Mouse (Mus musculus) heart, postnatal 25 days (tissue): ENCODE measurements around the gene Cyb561d2. TPM values are rescaled to one million over a fixed set of nuclear protein-coding genes. Genes with fewer than 3 reads are reported as not detected.
"Not testable (repeated sequence)": the region's sequence is repeated elsewhere in the genome, so short reads cannot be mapped to it uniquely, and the experiment has no call there.

Experiments
- DNase-seq: peaks from one replicate; pipeline ENCODE4 v3.0.0; 2022; ENCODE audit warnings: low spot score
- intact Hi-C: fragments of 180-260 bp; cut with DNase I; formaldehyde crosslinking; loops from one replicate; pipeline ENCODE4 v1.15.1; 2025
- total RNA-seq, 2 experiments: library from RNA; stranded (reverse); gene quantifications; 2 replicates each; pipeline ENCODE4 v1.2.3; 2021

Gene Cyb561d2
- total RNA-seq = 1 to 10 TPM; 3.1 to 3.5 TPM

DNA sequence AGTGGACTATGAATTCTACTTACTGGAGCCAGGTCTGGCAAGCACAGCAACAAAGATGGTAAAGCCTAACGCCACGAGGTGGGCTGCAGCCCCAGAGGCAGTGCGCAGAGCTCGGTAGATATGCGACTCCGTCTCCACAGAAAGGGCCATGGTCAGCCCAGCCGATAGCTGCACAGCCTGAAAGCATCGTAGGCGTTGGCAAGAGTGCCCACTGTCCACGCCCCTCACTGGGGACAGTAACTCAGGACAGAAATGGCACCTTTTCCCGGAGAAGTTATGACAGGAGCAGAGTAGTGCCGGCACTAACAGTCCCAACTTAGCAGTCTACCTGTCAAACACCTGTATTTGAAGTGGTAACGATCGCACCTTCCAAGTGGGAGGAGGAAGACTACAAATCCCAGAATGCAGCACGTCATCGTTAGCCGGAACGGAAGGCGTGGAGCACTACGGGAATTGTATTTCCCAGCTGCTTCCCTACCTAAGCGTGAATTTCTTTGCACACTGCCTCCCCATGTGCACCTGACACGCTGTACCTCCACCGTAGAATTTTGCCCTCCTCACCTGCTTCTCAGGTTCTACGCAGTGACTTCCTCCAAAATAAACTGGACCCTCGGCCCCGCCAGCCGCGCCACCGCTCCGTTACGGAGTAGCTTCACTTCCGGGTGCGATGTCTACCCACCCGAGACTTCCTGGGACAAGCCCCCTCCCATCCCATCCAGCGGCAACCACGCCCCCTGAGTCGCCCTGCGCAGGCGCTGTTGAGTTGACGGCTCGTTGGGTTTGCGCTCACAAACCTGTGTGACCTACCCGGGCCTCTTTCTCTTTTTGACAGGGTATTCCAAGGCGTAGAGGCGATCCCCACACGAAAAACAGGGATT lies at the start of gene Cyb561d2, which contains the start of gene Nprl2:
TSS of gene Cyb561d2 (minus strand) at position 720 of the 878 bp plus-strand sequence.
TSS of gene Nprl2 (plus strand) at position 753 of the 878 bp plus-strand sequence.
- DNase-seq = peak; percentile 91
- intact Hi-C loops = no loop called here

DNA sequence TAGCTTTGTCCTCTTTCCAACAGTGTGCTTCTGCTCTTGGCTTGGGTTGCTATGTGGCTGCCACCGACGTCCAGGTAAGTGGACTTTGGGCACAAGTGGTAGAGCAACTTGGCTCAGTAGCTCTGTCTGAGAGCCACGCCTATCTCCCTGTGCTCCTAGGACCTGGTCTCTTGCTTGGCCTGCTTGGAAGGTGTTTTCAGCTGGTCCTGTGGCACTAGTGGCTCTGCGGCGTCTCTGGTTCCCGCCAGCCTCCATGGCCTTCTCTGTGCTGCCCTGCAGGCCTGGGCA lies 48.7 kb upstream of the Cyb561d2 start:
- intact Hi-C loops = no loop called here
- DNase-seq = no peak

DNA sequence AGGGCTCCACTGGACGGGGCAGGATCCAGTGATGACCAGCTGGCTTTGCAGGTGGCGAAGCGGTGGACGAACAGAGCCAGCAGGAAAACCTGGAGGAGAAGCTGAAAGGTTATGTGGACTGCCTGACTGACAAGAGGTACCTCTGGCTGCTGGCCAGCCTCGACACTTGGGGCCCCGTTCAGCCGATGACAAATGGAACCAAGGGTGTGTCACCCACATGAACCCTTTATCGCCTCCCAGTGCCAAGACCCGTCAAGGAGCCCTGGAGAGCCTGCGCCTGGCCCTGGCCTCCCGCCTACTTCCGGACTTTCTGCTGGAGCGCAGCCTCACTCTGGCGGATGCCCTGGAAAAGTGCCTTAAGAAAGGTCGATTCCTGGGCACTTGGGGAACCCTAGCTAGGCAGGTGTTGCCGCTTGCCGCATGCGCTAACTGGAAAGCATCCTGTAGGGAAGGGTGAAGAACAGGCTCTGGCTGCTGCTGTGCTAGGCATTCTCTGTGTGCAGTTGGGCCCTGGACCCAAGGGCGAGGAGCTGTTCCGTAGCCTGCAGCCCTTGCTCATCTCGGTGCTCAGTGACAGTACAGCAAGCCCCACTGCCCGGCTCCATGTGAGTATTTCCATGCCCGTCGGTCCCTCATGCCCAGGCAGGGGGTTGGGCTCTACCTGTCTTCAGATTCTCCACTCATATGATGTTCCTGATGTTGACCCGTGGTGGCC lies 48.2 kb upstream of the Cyb561d2 start:
- DNase-seq = no peak

DNA sequence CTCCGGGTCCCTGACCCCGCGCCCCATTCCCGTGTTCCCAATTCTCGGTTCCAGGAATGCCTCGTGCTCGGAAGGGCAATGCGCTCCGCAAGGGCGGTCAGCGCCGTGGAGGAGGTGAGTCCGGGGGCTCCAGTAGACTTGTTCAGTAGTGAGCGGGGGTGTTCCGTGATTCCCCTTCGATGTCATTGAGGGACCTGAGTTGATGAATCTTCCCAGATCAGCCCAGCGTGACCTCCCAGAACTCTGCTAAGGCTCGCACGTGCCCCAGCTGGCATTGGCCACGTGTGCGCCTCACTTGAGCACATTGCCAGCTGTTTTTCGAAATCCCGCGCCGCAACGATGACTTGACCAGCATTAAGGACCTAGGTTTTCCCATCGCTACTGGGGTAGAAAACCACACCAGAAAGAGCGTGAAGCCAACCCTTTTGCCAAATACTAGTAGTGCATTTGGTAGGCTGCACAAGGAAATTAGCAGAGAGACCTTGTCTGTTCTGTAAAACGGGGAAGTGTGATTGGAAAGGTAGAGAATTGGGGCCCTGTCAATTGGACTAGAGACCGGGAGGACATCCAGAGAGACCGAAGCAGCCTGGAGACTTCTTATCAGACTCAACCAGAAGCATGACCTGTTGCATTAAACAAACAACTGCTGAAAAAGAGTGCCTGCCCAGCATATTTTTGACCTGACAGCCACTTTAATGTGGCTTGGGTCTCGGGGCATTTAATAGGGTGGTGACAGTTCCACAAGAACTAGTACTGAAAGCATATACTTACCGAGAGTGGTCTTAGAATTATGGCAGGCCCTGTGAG lies 46.0 kb upstream of the Cyb561d2 start:
- intact Hi-C loops = no loop called here
- DNase-seq = no peak

More for the DNA sequence above, 48.2 kb upstream of the Cyb561d2 start:
- intact Hi-C loops = no loop called here

DNA sequence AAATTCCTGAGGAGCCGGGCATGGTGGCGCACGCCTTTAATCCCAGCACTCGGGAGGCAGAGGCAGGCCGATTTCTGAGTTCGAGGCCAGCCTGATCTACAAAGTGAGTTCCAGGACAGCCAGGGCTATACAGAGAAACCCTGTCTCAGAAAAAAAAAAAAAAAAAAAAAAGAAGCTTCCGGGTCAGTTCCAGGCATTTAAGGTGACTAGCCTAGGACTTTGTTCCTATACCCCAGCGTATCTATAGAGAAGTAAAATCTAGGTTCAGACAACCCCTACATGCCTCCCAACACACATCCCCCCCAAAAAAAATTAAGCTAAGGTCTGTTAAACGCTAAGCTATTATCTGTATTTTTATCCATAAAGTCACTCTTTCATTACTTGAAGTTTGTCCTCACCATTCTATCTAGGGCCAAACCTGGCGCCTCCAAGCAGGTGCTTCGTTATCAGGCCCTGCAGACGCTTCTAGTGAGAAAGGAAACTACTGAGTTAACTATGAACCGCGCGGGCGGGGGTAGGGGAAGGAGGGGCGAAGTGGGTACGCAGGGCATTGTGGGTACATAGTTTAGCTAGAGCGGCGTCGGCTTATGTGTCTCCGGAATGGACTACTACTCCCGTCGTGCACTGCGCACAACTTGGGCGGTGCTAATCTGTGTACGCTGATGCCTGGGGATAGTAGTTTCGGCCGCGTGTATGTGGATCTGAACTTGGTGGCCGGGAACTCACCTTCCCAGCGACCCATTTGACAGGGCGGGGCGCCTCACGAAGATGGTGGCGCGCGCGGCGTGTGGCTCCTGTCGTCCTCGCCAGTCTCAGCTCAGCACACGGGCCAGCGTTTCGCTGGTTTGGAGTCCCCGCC lies 45.2 kb upstream of the Cyb561d2 start, which contains the start of gene Ifrd2:
TSS of gene Ifrd2 (plus strand) at position 669 of the 859 bp plus-strand sequence.
- intact Hi-C loops = no loop called here
- DNase-seq = peak; percentile 98

DNA sequence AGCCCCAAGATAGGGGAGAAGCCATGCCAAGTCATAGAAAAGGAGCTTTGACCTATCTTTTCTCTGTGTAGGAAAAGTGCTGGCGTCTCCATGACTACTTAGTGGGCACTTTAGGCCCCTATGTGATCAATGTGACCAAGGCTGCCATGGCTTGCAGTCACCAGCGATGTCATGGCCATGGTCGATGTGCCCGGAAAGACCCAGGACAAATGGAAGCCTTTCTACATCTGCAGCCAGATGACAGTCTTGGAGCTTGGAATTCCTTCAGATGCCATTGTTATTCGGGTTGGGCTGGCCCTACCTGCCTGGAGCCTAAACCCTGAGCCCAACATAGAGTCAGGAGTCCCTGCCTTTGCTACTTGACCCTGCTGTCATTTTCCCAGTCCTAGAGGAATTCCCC lies 44.5 kb upstream of the Cyb561d2 start:
- no peak for DNase-seq

DNA sequence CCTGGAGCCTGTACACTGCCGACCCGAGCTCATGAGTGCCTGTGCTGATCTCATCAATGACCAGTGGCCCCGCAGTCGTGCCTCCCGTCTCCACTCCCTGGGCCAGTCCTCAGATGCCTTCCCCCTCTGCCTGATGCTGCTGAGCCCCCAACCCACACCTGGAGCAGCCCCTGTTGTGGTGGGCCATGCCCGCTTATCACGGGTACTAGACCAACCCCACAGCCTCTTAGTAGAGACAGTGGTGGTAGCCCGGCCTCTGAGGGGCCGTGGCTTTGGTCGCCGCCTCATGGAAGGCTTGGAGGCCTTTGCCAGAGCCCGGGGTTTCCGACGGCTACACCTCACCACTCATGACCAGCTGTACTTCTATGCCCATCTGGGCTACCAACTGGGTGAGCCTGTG lies 41.2 kb upstream of the Cyb561d2 start:
- DNase-seq = no peak
- intact Hi-C loops = no loop called here

More for the DNA sequence above, 44.5 kb upstream of the Cyb561d2 start:
- intact Hi-C loops = no loop called here

DNA sequence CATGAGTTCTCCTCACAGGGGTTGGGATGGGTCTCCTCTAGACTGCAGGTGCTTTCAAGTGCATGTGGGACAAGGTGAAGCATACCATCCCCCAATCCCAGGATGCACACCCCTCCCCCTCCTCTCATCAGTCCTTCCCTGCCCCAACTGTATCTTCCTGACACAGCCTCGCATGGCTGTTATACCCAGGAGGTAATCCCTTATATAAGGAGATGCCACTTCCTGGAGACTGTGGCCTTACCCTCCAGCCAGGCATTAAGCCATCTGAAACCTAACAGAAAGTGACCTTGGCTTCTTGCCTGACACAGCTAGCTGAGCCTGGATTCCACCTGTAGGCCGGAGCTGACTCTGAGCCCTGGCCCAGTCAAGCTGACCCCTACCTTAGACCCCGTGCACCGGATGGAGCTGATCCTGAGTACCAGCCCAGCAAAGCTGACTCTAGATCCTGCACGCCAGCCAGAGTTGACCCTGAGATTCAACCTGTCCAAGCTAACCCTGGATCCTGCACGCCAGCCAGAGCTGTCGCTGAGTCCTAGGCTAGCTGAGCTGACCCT lies 40.6 kb upstream of the Cyb561d2 start:
- intact Hi-C loops = no loop called here
- no peak for DNase-seq

DNA sequence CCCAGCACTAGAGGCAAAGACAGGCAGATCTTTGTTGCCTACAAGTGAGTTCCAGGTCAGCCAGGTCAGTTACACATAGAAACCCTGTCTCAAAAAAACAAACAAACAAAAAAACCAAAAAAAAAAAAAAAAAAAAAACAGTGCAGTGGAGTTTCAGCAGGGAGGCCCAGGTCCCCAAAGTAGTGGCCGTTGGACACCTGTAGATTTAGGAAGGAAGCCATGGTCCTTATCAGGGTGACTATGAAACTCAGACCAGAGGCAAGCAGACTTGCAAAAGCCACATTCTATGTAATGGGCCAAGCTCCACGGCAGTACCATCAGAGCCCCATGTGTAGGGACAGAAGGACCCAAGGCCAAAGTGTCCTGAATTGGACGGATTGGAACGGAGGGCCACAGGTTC lies 39.6 kb upstream of the Cyb561d2 start:
- no peak for DNase-seq
- intact Hi-C loops = no loop called here

DNA sequence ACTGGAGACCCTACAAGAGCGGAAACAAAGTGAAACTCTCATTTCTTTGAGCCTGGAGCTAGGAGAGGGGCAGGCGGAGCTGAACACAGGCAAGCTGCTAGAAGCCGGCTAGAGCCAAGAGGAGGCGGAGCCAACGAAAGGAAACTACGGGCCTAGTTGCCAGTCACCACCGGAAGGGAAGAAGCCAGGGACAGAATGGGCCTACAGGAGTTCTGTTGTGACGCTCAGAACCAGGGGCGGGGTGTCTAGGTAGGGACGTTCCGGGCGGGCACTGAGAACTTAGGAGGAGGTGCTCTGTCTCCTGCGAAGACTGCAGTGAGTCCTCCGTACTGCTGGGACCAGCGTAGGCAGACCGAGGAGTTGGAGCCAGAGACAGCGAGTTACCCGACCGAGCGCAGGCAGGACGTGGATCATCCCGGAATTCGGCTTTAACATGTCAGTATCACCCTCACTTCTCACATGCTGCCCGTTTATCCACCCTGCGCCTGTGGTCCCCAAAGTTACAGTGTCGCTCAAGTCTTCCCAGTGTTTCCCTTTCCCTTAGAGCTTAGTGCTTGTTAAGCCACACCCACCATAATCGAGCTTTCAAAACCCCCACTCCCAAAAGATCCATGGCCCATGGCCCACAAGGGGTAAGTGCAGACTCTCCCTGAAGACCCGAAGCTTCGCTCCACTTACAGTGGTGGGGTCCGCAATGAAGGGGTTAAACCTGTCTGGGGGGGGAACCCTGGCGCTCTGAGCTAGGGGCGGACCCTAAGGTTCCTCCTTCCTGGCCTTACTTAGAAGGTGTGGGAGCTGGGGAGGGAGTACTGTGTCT lies 38.7 kb upstream of the Cyb561d2 start, which contains the start of gene Hyal3:
TSS of gene Hyal3 (plus strand) at position 318 of the 817 bp plus-strand sequence.
- intact Hi-C loops = no loop called here
- peak; percentile 87 for DNase-seq

DNA sequence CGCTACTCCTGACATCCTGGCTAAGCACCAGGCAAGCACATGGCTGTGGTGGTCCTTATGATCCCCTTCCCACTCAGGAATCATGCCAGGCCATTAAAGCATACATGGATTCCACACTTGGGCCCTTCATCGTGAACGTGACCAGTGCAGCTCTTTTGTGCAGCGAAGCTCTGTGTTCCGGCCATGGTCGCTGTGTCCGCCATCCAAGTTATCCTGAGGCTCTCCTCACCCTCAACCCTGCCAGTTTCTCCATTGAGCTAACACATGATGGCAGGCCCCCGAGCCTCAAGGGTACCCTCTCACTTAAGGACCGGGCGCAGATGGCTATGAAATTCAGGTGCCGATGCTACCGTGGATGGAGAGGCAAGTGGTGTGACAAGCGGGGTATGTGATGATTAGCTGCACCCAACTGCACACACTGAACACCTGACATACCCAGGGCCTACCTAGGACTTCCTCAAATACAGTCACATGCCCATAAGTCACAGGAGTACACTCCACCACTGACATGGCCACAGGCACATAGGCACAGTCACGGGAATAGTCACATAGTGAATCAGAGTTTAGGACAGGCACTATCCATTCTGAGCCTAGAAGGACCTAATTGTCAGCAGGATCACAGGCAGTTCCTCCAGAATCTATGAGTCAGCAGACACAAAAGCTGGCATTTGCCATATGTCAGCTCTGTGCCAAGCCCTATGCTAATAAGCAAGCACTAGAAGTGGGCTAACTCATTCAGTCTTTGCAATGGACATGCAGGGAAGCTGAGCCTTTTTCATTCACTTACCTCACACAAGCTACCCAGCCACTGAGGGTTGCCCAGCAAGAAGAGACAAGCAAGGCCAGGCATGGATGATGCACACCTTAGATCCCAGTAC lies 37.3 kb upstream of the Cyb561d2 start:
- no peak for DNase-seq
- intact Hi-C loops = no loop called here

DNA sequence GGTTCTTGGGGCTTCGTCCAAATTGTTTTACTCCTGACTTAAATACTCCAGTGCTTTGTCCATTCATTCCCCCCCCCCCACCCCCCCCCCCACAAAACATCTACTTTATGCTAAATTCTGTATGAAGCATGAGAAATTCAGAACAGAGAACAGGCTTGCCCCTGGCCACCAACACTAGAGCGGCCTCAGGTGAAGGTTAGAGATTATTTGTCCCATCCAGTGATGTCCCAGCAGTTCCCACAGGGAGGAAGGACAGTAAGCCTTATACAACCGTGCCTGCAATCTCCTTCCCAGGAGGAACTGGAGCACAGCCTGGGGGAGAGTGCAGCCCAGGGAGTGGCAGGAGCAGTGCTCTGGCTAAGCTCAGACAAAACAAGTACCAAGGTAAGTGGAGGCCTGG lies 36.6 kb upstream of the Cyb561d2 start, which contains the start of gene Naa80:
TSS of gene Naa80 (plus strand) at position 301 of the 400 bp plus-strand sequence.
- no peak for DNase-seq
- intact Hi-C loops = no loop called here

DNA sequence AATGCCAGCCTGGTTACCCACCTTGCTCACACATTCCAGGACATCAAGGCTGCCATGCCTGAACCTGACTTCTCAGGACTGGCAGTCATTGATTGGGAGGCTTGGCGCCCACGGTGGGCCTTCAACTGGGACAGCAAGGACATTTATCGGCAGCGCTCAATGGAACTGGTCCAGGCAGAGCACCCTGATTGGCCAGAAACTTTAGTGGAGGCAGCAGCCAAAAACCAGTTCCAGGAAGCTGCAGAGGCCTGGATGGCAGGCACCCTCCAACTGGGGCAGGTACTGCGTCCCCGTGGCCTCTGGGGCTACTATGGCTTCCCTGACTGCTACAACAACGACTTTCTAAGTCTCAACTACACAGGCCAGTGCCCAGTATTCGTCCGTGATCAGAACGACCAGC lies 35.9 kb upstream of the Cyb561d2 start:
- no peak for DNase-seq
- intact Hi-C loops = no loop called here

DNA sequence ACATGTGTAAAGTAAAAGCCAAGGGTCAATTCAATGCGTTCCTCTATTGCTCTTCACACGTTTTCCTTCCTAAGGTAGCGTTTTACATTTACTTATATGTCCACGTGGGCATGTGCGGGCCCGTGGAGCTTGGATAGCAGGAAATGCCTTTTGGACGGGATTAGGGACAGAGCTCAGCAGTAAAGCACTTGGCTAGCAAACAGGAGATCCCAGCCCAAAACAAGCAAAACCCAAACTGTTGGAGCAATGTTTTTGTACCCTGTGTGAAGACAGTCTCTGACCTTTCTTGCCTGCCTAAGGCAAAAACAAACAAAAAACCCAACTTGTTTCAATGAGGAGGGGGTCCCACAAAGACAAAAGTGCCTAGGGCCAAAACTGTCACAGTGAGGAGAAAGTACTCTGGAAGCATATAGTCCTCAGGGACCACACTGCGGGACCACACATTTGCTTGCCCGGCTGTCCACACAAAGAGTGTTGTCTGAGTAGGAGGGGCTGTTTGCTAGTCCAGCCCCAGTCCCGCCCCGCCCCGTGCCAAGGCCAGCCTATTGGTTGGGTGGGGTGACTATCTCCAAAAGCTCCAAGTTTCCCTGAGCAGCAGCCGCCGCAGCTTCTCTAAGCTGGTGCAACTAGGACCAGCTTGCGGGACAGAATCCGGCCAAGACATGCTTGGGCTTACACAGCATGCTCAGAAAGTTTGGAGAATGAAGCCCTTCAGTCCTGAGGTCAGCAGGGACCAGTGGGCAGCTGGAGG lies 34.5 kb upstream of the Cyb561d2 start, which contains the start of gene Hyal1:
TSS of gene Hyal1 (plus strand) at position 571 of the 751 bp plus-strand sequence.
- peak; percentile 75 for DNase-seq
- intact Hi-C loops = no loop called here

DNA sequence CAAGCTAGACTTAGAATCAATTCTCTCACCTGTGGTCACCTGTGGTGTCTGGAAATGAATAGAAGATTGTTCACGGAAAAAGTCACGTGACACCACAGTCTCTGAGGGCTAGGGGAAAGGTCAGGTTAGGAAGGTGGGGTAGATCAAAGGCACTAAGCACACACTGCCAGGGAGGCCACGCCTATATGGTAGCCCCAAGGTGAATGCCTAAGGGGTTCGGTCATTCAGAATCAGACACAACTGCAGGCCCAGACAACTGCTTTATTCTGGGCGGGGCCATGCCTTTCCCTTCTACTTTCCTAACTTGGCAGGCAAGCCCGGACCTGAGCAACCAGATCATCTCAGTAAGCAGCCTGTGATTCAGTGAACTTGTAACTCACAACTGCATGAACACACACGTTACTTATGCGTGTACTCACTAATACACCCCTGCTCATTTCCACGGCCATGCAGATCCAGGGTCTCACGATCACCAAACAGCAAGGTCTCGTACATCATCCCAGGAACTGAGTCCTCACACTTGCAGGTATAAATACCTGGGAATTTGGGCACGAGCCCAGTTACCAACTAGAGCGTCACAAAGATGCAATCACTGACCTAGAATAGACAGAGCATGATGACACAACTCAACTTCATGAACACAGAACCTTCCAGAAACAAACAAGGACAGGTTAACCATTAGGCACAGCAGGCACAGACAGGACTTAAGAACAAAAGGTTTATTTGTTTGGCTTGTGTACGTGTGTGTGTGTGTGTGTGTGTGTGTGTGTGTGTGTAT lies 33.8 kb upstream of the Cyb561d2 start:
- DNase-seq = no peak
- intact Hi-C loops = no loop called here

DNA sequence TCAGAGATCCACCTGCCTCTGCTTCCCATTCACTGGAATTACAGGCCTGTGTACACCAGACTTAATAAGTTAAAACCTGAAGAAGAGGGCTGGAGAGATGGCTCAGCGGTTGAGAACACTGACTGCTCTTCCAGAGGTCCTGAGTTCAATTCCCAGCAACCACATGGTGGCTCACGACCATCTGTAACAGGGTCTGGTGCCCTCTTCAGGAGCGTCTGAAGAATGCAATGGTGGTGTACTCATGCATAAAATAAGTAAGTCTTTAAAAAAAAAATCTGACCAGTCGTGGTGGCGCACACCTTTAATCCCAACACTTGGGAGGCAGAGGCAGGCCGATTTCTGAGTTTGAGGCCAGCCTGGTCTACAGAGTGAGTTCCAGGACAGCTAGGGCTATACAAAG lies 31.8 kb upstream of the Cyb561d2 start:
- intact Hi-C loops, DNase-seq: not testable (repeated sequence)
